Mouse (Mus musculus) natural killer cell, adult 2 months (primary cell): ENCODE measurements around the gene Myo5a.
"Not testable (repeated sequence)": the region's sequence is repeated elsewhere in the genome, so short reads cannot be mapped to it uniquely, and the experiment has no call there.

Source experiments
- DNase-seq, 2 experiments: peaks; one replicate each; pipeline ENCODE4 v3.0.0; 2022; ENCODE audit warnings: low spot score in 2 of 2

The Myo5a gene

DNA sequence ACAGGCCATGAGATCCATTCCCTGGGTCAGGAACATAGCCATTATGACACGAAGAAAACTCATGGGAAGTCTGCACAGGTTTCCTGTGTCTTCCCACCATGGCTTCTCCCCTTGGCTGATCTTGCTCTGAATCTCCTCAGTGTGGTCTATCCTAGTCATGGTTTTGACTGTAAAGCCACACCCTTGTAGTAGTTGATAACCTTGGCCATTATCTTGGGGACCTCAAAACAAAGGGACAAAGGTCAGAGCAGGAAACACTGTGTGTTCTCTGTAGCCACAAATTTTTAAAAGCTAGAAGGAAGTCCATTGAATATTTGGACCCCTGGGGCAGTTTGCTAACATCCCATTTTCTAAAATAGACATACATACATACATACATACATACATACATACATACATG lies 177.5 kb downstream of the Myo5a start:
- no peak for DNase-seq

DNA sequence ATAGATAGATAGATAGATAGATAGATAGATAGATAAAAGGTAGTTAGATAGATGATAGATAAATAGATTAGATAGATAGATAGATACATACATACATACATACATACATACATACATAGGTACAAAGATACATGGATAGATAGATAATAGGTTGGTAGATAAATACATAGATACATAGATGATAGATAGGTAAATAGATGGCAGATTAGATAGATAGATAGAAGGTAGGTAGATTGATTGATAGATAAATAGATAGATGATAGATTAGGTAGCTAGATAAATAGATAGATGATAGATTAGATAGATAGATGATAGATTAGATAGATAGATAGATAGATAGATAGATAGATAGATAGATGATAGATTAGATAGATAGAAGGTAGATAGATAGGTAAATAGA lies 178.1 kb downstream of the Myo5a start:
- no peak for DNase-seq

DNA sequence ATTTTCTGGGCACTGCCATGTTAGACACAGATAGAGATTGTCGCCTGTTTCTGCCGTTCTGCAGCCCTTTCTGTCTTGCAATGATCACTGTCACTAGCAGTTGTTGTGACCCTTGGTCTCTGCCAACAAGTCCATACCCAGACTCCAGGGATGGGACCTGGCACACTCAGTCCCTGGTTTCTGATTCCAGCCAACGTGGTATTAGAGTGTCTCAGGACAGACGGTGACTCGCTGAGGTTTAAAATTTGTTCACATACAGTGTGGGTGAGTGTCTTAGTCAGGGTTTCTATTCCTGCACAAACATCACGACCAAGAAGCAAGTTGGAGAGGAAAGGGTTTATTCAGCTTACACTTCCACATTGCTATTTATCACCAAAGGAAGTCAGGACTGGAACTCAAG lies 182.3 kb downstream of the Myo5a start:
- DNase-seq, result not testable (repeated sequence)

DNA sequence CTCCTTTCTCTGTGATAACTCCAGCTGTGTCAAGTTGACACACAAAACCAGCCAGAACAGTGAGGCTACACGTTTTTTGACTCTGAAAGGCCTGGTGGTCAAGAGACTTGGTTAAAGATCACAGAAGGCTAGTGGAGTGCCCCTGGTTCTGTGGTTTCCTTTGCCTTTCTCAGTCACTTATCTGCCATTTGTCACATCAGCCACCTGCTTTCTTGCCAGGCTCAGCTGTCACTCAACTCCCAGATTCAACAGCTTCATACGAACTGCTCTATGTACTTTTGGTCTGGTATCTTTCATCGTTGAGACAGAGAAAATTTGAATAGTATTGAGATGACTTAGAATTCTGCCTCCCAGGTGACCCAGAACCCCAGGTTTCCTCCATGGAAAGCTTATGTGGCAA lies 183.0 kb downstream of the Myo5a start:
- peak; percentile 16 to 40 for DNase-seq

DNA sequence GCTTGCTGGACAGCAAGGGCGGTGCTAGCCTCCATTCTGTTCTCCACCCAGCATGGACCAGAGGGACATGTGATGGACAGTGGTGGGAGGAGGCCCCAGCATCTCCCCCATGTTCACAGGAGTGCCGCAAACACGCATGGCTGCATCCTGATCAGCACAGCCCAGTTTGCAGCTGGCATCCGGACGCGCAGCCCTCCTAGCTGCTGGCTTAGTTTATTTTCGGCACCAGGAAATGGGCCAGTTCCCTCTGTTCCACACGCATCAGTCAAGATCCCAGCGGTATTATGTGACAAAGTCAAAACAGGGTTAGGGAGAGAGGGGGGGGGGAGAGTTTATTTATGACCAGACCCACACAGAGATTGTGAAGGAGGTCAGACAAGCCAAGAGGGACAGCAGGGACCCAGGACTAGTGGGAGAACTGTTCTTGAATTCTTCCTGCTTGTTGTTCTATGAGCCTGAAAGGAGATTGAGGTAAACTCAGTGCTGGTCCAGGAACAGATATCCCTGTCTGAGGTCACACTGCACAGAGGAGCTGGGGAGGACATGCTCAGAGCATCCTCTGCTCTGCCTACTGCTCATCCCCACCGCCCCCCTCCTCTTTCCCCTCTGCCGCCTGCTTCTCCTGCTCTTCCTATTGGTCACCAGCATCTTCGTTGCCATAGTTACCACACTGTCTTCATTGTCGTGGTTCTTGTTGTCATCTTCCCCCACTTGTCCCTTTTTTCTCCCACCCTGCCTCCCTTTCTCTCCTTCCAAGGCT lies 183.6 kb downstream of the Myo5a start:
- no peak for DNase-seq

DNA sequence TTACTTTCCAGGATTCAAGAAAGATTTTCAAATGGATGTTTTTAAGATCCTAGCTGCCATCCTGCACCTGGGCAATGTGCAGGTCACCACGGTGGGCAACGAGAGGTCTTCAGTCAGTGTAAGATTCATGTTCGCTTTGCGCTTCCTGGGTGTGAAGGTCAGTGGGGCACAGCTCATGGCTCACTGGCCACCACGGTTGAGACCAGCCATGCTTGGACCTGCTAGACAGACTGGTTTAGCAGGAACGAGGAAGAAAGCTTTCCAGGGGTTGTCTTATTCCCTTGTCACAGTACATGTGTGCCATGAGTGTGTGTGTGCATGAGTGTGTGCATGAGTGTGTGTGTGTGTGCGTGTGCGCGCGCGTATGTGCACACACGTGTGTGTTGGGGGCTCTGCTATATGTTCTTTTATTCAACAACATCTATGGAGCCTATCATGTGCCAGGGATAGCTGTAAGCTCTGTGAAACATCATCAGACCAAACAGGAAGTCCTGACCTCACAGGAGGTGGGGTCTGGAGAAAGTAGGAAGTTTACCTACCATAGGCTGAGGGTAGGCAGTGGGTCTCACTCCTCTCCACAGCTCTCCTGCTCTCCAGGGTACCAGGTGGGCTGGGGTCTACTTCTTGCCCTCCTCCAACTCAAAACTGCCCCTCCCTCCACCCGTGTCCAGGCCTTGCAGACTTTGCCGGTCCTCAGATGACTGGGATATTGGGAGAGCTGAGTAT lies 185.2 kb downstream of the Myo5a start:
- DNase-seq, result peak; percentile 10 to 23

DNA sequence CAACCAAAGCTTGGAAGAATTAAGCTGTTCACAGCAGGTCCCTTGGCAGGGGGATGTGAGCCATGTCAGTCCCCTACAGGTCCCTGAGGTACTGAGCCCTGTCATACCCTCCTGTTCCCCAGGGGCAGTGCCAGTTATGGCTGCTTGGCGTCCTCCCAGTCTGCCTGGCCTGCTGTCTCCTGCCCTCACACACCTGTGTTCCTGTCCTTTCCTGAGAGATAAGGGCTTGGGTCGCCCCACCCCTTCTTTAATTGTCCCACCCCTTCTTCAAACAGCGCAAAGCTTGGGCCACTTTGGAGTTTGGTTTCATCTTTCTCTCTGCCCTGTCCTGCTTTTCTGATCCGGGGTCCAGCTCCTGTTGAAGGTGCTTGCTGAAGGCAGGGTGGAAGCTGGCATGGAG lies 188.0 kb downstream of the Myo5a start:
- no peak for DNase-seq

DNA sequence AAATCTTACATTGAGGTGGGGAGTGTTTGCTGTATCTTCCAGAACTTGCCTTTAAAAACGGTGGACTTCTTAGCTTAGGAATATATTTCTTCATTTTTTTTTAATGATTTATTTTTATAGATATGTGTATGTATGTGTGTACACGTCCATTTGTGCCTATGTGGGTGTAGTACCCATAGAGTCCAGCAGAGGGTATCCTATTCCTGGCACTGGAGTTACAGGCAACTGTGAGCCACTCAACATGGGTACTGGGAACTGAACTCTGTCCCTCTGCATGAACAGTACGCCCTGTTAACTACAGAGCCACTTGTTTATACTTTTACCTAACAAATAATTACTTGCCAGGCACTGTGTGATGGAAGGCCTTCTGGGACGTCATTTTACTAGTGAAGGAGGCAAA lies 188.8 kb downstream of the Myo5a start:
- DNase-seq, result no peak

DNA sequence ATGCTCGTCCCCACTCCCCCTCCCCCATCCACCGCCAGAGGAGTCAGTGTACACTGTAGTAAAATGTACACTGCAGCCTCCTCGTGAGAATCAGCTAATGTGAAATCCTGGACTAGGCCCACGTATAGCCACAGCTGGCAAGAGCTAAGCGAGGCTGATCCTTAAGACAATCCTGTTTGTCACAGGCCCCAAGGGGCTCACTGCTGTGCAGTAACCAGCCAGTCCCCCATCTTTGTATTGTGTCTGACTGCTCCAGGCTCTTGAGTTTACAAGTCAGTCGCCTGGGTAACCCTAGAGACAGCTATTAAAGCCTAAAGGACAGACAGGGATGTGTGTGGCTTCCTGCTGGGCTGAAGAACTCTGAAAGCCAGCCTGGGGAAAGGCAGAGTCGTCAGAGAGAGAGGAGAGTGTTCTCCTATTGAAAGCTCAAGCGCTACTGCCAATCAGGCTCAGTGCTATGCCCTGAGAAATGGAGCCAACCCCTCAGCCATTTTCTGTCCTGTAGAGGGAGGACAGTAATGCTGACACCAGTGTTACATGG lies 190.6 kb downstream of the Myo5a start:
- DNase-seq, result no peak

DNA sequence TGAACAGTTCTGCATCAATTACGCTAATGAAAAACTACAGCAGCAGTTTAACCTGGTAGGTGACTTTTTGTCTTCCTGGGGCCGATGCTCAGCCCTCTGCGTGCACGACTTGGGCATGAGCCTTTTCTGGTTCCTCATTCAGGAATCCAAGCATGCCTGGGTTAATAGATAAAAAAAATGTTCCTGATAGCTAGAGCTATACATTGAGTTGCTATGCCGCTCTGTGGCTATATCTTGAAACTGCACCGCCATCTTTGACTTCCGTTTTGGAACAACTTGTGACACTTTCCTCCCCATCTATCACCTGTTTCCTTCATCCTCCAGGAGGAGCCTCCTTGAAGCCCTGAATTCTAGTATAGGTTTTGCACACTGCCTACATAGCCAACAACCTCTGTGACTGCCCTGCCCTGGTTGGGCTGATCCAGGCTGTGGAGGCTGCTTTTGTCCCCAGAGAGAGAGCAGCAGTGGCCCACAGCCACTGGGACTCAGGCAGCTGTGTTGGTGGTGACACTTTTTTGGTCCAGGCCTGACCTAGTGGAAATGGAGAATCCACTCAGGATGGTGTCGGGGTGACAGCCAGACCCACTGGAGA lies 191.5 kb downstream of the Myo5a start:
- peak in 1 of 2 experiments; percentile 20 for DNase-seq

DNA sequence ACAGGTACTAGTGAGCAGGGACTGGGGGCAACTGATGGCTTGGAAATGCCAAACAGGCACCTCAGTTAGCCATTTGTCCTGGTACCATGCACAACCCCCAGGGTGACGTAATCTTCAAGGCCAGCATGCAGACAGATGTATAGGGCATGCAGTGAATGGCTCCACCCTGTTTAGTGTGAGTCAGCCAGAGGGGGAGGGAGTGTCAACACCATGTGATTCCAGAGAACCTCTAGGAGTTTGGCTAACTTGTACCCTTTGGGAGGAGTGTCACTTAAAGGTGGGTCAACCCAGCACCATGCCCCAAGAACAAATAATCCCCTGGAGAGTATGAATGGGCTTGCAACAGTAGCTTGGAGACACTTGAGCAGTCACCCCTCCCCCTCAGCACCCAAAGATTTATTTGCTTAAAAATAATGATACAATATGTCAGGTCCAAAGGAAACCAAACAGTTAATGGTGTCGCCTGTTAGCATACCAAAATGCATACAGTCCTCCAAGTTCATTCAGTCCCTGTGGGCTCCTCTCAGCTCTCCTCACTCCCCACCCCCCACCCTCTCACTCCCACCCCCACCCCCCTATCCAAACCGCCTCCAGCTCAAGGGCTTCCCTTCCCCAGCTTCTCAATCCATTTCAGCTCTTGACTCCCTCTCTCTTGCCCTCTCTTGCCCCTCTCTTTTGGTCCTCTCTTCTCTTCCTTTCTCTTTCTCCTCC lies 193.3 kb downstream of the Myo5a start:
- DNase-seq, result no peak

DNA sequence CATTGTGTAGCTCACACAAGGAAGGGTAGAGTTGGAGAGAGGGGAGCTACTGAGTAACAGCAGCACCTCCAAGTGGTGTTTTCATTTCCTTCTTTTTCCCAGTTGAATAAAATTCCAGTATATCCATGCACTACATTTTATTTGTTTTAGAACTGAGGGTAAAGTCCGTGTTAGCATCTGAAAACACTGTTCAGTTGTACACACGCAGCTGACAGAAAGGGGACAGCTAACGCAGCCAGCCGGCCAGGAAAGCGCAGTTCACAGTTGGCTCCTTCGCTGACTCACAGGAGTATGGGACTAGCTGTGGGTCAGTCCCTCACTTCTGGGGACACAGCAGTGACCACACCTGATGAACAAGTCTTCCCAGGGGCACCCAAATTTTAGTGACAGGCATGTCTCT lies 196.3 kb downstream of the Myo5a start:
- no peak for DNase-seq

DNA sequence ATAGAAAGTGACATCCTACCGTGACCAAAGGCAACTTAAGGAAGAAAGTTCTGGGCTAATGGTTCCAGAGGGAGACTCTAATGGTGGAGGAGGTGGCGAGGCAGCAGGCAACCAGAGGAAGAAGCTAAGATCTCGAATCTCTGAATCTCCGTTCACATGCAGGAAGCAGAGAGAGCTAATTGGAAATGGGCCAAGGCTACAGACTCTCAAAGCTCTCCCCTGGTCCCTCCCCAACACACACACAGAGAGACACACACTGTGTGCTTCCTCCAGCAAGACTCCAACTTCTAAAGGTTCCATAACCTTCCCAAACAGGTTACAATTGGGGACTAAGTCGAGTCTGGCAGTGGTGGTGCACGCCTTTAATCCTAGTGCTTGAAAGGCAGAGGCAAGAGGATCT lies 199.6 kb downstream of the Myo5a start:
- no peak for DNase-seq

DNA sequence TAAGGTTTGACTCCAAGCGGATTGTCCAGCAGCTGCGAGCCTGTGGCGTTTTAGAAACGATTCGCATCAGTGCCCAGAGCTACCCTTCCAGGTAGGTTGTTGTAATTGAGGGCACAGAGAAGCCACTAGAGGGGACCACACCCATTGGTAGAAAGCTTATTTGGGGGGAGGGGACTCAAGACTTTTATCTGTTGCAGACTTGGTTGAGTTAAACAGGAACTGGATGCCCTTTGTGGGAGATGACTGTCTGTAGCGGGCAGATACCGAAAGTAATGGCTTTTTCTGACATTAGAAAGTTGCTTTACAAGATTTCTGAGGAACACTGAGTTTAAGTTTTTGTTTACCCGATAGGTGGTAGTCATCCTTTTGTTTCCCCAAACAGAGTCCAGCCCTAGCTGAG lies 200.7 kb downstream of the Myo5a start:
- DNase-seq, result no peak
